Mouse (Mus musculus): ENCODE results near the gene Retreg2. TPM values are rescaled to one million over a fixed set of nuclear protein-coding genes. Genes with fewer than 3 reads are reported as not detected.

The Retreg2 gene
- total and polyA plus RNA-seq, 2 experiments from 2014 or later: 137 to 240 TPM

GRCm38 (mm10) chr1:75168093-75168471 lies 25.5 kb downstream of the Retreg2 start:
- WGBS: 11% methylated on average over 7 of the region's 7 CpGs
- Histone ChIP-seq H3K27ac (peak overlapping the region; percentile 82), H3K4me1 (ENCODE audit: insufficient read depth, low read length) (no peaks in the 10 kb centered on the region), H3K9me3 (ENCODE audit: low read length) (no peaks in the 10 kb centered on the region), H3K9ac (replicated peaks; ENCODE audit: low read length) (peak overlapping the region; percentile 63; the same call in 1 of the 2 replicates), H3K36me3 (ENCODE audit: insufficient read depth, low read length) (peaks cover 31% of the 10 kb centered on the region), H3K4me3 (ENCODE audit: low read length) (peak overlapping the region; percentile 75), H3K27me3 (ENCODE audit: insufficient read depth, low read length) (no peaks in the 10 kb centered on the region), H3K4me2 (ENCODE audit: low read depth, low read length) (peak overlapping the region; percentile 72)
- peak; percentile 42 for DNase-seq (ENCODE audit: low spot score)
- ATAC-seq: peak; percentile 70
- TF ChIP-seq CTCF (IDR thresholded peaks at IDR 0.05; ENCODE audit: low read depth): no peak

DNA sequence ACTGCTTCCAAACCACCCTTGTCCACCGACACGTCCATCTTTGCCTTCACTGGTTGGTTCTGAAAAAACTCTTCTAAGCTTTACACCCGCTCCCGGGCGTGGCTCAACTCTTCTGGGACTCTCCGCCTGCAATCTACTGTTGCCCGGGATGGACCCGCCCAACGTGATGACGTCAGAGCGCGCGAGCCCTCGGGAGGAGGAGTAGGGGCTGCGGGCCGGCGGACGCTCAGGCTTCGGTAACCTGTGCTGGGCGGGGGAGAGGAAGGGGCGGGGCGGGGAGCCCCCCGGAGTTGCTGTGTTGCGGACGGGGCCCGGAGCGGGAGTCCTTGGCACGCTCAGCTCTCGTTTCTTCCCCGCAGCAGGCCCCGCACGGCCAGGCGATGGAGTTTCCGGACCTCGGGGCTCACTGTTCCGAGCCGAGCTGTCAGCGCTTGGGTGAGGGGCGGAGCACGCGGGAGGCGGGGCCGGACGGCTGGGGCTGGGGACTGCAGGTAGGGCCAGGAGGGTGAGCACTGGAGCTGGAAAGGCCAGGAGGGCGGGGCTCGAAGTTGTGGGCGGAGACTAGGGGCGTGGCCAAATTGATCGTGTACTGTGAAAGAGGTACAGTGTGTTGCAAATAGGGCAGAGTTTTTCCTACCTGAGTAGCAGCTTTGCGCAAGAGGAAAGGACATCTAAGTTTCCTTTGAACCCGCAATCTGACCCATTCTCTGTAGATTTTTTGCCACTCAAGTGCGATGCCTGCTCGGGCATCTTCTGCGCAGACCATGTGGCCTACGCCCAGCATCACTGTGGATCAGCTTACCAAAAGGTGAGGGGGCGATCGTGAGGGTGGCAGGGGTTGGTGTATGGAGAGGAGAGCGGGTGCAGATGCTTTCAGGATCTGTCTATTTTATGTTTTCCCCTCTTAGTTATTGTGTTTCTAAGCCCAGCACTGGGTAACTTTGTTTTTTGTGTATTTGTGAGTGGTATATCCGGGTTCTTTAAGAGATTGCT lies 26.2 kb downstream of the Retreg2 start, which contains the start of gene Zfand2b:
Gene Zfand2b (plus strand): TSS at position 175 of the 993 bp plus-strand sequence.
- no peaks in the 10 kb centered on the region for H3K27me3 ChIP-seq (ENCODE audit: insufficient read depth, low read length)
- WGBS: under 1% methylated on average over 58 of the region's 59 CpGs
- peak; percentile 97 for ATAC-seq
- no peaks in the 10 kb centered on the region for H3K4me1 ChIP-seq (ENCODE audit: insufficient read depth, low read length)
- H3K4me3 ChIP-seq (ENCODE audit: low read length): peak within 1 kb of the TSS; percentile 75
- peak within 1 kb of the TSS; percentile 82 for H3K27ac ChIP-seq
- H3K4me2 ChIP-seq (ENCODE audit: low read depth, low read length): peak within 1 kb of the TSS; percentile 72
- DNase-seq (ENCODE audit: low spot score): peak; percentile 96
- H3K9ac ChIP-seq (replicated peaks; ENCODE audit: low read length): peak within 1 kb of the TSS; percentile 63
- H3K36me3 ChIP-seq (ENCODE audit: insufficient read depth, low read length): peaks cover 38% of the 10 kb centered on the region
- no peaks in the 10 kb centered on the region for H3K9me3 ChIP-seq (ENCODE audit: low read length)
- TF ChIP-seq CTCF (IDR thresholded peaks at IDR 0.05; ENCODE audit: low read depth): no peak

DNA sequence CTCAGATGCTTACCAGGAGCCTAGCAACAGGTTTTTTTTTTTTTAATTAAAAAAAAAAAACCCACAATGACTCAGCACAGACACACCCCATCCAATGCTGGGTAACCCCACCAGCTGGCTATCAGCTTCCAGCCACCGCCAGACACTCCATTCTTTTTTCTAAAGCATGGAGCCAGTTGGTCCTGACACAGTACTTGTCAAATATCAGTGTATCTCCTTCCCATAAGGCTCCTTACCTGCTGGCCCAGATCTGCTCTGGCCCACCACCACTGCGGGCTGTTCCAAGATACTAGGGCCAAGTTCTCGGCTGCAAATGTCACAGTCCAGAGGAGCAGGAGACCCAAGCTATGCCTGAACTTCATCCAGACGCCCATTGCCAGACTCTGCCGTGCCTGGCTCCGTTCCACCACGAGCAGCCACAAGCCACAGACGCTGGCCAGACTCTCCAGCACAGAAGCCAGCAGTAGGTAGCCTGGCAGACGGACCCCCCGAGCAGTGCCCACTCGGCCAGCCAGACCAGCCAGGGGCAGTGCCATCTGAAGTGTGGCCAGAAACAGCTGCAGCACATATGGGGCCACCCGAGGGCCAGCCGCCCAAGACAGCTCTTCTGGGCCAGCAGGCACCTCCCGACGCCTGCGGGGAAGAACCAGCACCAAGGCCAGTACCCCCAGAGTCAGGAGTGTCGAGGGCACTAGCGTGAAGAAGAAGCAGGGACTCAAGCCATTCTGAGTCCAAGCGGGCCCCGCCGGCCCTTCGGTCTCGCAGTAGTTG lies 36.9 kb downstream of the Retreg2 start:
- H3K9me3 ChIP-seq (ENCODE audit: low read length): no peaks in the 10 kb centered on the region
- peak overlapping the region; percentile 69 for H3K27ac ChIP-seq
- peak overlapping the region; percentile 93 for H3K4me2 ChIP-seq (ENCODE audit: low read depth, low read length)
- peaks cover 35% of the 10 kb centered on the region for H3K36me3 ChIP-seq (ENCODE audit: insufficient read depth, low read length)
- WGBS: 4% methylated on average over 23 of the region's 23 CpGs
- peak; percentile 69 for ATAC-seq
- peak; percentile 80 for DNase-seq (ENCODE audit: low spot score)
- H3K27me3 ChIP-seq (ENCODE audit: insufficient read depth, low read length): no peaks in the 10 kb centered on the region
- TF ChIP-seq CTCF (IDR thresholded peaks at IDR 0.05; ENCODE audit: low read depth): no peak
- peak overlapping the region; percentile 53 for H3K9ac ChIP-seq (replicated peaks; ENCODE audit: low read length)
- peaks cover 10% of the 10 kb centered on the region for H3K4me1 ChIP-seq (ENCODE audit: insufficient read depth, low read length)
- H3K4me3 ChIP-seq (ENCODE audit: low read length): peak overlapping the region; percentile 50

DNA sequence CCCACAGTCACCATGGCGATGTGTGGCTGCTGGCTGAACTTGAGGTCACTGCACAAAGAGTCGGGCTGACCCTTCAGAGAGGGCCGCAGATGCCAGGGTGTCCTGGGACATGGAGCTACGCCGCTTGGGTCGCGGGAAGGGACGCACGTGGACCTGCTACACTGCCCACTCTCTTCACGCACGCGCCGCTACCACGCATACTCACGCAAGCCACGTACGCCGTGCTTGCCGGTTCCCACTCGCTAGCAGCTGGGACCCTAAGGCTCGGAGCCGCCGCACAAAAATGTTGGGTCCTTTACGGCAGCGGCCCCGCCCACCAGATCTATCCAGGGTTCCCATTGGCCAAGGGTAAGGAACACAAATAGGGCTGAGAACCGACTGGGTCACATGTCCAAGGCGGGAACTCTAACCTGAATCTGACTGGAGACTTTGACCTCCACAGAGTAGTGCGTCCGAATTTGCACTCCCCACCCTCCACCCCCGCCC lies 37.6 kb downstream of the Retreg2 start, which contains the start of gene Abcb6:
Gene Abcb6 (minus strand): TSS at position 288 of the 486 bp plus-strand sequence.
- Histone ChIP-seq H3K27ac (peak within 1 kb of the TSS; percentile 69), H3K9me3 (ENCODE audit: low read length) (no peaks in the 10 kb centered on the region), H3K27me3 (ENCODE audit: insufficient read depth, low read length) (no peaks in the 10 kb centered on the region), H3K36me3 (ENCODE audit: insufficient read depth, low read length) (peaks cover 40% of the 10 kb centered on the region), H3K9ac (replicated peaks; ENCODE audit: low read length) (peak within 1 kb of the TSS; percentile 53), H3K4me1 (ENCODE audit: insufficient read depth, low read length) (peaks cover 10% of the 10 kb centered on the region), H3K4me2 (ENCODE audit: low read depth, low read length) (peak within 1 kb of the TSS; percentile 93), H3K4me3 (ENCODE audit: low read length) (peak within 1 kb of the TSS; percentile 50)
- no peak for TF ChIP-seq CTCF (IDR thresholded peaks at IDR 0.05; ENCODE audit: low read depth)
- DNase-seq (ENCODE audit: low spot score) (peak; percentile 96), ATAC-seq (peak; percentile 93)
- WGBS: under 1% methylated on average over 31 of the region's 31 CpGs

- Histone ChIP-seq H3K4me1 (ENCODE audit: insufficient read depth, low read length) (peaks cover 10% of the 10 kb centered on the region), H3K27me3 (ENCODE audit: insufficient read depth, low read length) (no peaks in the 10 kb centered on the region), H3K36me3 (ENCODE audit: insufficient read depth, low read length) (peaks cover 40% of the 10 kb centered on the region), H3K9me3 (ENCODE audit: low read length) (no peaks in the 10 kb centered on the region), H3K4me2 (ENCODE audit: low read depth, low read length) (peak overlapping the region; percentile 93), H3K9ac (replicated peaks; ENCODE audit: low read length) (no peak overlapping the region), H3K4me3 (ENCODE audit: low read length) (peak overlapping the region; percentile 50), H3K27ac (no peak overlapping the region)
- ATAC-seq (no peak), DNase-seq (ENCODE audit: low spot score) (no peak)
- no peak for TF ChIP-seq CTCF (IDR thresholded peaks at IDR 0.05; ENCODE audit: low read depth)
- WGBS: 40% methylated on average over 6 of the region's 7 CpGs
These were observed 38.2 kb downstream of the Retreg2 start for GRCm38 (mm10) chr1:75180741-75181140.

- ATAC-seq: no peak
- Histone ChIP-seq H3K4me1 (ENCODE audit: insufficient read depth, low read length) (peaks cover 10% of the 10 kb centered on the region), H3K4me3 (ENCODE audit: low read length) (no peak overlapping the region), H3K36me3 (ENCODE audit: insufficient read depth, low read length) (peaks cover 42% of the 10 kb centered on the region; the same call in 1 of the 2 replicates), H3K27ac (no peak overlapping the region), H3K9ac (replicated peaks; ENCODE audit: low read length) (no peak overlapping the region), H3K27me3 (ENCODE audit: insufficient read depth, low read length) (no peaks in the 10 kb centered on the region), H3K4me2 (ENCODE audit: low read depth, low read length) (no peak overlapping the region), H3K9me3 (ENCODE audit: low read length) (no peaks in the 10 kb centered on the region)
- no peak for DNase-seq (ENCODE audit: low spot score)
- TF ChIP-seq CTCF (IDR thresholded peaks at IDR 0.05; ENCODE audit: low read depth): no peak
- WGBS: 81% methylated on average over 4 of the region's 4 CpGs
These were observed 38.8 kb downstream of the Retreg2 start for GRCm38 (mm10) chr1:75181377-75181870.

Data from hindbrain, postnatal 0 days (tissue).